Mouse (Mus musculus) intestine, embryonic 15.5 days (tissue): ENCODE measurements around the gene Tgfbr1. TPM values are rescaled to one million over a fixed set of nuclear protein-coding genes. Genes with fewer than 3 reads are reported as not detected.

ENCODE experiments used
- ATAC-seq: fragments of 200-750 bp; cut with Nextera tagmentation; 2 replicates; pipeline ENCODE4 v1.8.0; 2017; ENCODE audit warnings: moderate TSS enrichment, moderate library complexity
- H3K27ac ChIP-seq: fragments of 300-500 bp; sonication (generic); 2 replicates; pipeline ENCODE4 v1.5.1; 2015; ENCODE audit warnings: mild to moderate bottlenecking, inconsistent platforms
- H3K27me3 ChIP-seq: fragments of 300-500 bp; sonication (generic); replicated peaks from 2 replicates; pipeline ENCODE4 v1.6.1; 2015; ENCODE audit warnings: inconsistent platforms
- H3K36me3 ChIP-seq: fragments of 300-500 bp; sonication (generic); 2 replicates; pipeline ENCODE4 v1.6.1; 2015; ENCODE audit warnings: inconsistent platforms
- H3K4me1 ChIP-seq: fragments of 300-500 bp; sonication (generic); replicated peaks from 2 replicates; pipeline ENCODE4 v1.6.1; 2015; ENCODE audit warnings: inconsistent platforms
- H3K4me2 ChIP-seq: fragments of 300-500 bp; sonication (generic); replicated peaks from 2 replicates; pipeline ENCODE4 v1.6.1; 2015; ENCODE audit warnings: mild to moderate bottlenecking, inconsistent platforms
- H3K4me3 ChIP-seq: fragments of 300-500 bp; sonication (generic); replicated peaks from 2 replicates; pipeline ENCODE4 v1.5.1; 2015; ENCODE audit warnings: inconsistent platforms
- H3K9ac ChIP-seq: fragments of 300-500 bp; sonication (generic); 2 replicates; pipeline ENCODE4 v1.6.1; 2015; ENCODE audit warnings: inconsistent platforms
- H3K9me3 ChIP-seq: fragments of 300-500 bp; sonication (generic); 2 replicates; pipeline ENCODE4 v1.6.1; 2016; ENCODE audit warnings: inconsistent platforms
- WGBS: fragments of 180-500 bp; shearing (Covaris S2); methylation state at CpG from one replicate; pipeline ENCODE4 v1.1.7; 2015; 5-methylcytosine and 5-hydroxymethylcytosine counted together
- polyA plus RNA-seq: library from polyadenylated mRNA; unstranded; fragments of >200 nt; fragmentation: Nextera tagmentation; extraction: Ambion mirVana; gene quantifications from 2 replicates; pipeline ENCODE4 v1.2.1, GENCODE M21; 2015

Gene Tgfbr1
- polyA plus RNA-seq, 1 experiment from 2014 or later: 28.0 TPM

DNA sequence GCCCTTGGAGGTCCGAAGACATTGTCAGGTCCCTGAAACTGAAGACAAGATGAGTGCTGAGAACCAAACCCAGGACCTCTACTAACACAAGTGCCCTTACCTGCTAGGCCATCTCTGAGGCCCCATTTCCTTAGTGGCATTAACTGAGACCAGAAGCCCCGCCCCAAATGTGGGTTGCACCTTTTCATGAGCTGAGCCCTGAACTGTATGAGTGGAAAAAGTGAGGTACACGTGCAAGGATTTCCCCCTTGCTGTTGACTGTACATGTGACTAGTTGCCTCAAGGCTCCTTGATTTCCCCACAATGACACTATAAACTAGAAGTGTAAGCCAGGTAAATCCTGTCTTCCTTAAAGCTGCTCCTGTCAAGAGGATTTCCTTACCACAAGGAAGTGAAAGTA lies 30.7 kb upstream of the Tgfbr1 start:
- WGBS: 69% methylated on average over 3 of the region's 3 CpGs
- H3K4me3 ChIP-seq: no peak overlapping the region
- H3K9ac ChIP-seq: no peak overlapping the region
- ATAC-seq: no peak
- H3K4me1 ChIP-seq: no peaks in the 10 kb centered on the region
- no peak overlapping the region for H3K27ac ChIP-seq
- no peaks in the 10 kb centered on the region for H3K27me3 ChIP-seq
- H3K9me3 ChIP-seq: no peaks in the 10 kb centered on the region
- H3K4me2 ChIP-seq: no peak overlapping the region
- no peaks in the 10 kb centered on the region for H3K36me3 ChIP-seq

DNA sequence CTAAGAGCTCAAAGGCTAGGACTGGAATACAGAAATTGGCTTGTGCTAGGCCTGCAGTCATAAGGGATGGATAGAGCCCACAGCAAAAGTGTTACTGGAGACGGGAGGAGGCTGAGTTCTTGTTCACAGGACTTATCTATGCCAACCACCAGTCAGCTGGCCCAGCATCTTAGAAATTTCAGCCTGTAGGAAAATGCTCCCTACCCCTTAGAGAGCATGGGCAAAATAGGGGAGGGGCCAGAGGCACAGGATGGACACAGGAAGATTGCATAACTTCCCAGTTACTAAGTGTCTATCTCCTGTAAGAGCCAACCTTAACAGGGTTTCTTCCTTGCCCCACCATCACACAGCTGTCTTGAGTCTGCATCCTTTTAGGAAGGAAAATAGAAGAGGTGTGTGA lies 28.8 kb upstream of the Tgfbr1 start:
- Histone ChIP-seq H3K27ac (no peak overlapping the region), H3K36me3 (no peaks in the 10 kb centered on the region), H3K27me3 (no peaks in the 10 kb centered on the region), H3K4me2 (no peak overlapping the region), H3K4me3 (no peak overlapping the region), H3K4me1 (0 out of 2 replicates have a peak, but pooled peaks cover 2% of the 10 kb centered on the region), H3K9me3 (no peaks in the 10 kb centered on the region), H3K9ac (no peak overlapping the region)
- ATAC-seq: no peak
- 76% methylated on average over 1 of the region's 1 CpGs for WGBS

DNA sequence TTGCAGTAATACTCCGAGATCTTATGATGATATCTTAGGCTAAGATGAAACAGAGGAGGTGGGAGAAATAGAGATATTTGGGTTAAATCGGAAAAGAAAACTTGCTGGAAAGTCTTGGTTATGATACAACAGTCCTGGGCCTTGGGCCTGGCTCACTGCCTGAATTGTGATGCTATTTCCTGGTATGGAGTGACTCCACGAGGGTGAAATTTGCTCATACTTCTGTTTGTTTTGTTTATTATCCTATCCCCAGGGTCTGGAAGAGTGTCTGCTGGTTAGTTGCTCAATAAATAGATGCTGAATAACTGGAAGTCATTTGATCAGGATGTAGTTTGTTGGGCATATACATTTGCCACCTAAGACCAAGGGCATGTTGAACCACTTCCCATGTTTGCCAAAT lies 25.2 kb upstream of the Tgfbr1 start:
- 72% methylated on average over 3 of the region's 3 CpGs for WGBS
- Histone ChIP-seq H3K27ac (no peak overlapping the region), H3K4me3 (no peak overlapping the region), H3K9ac (no peak overlapping the region), H3K36me3 (no peaks in the 10 kb centered on the region), H3K4me1 (0 out of 2 replicates have a peak, but pooled peaks cover 5% of the 10 kb centered on the region), H3K9me3 (no peaks in the 10 kb centered on the region), H3K4me2 (no peak overlapping the region), H3K27me3 (no peaks in the 10 kb centered on the region)
- ATAC-seq: no peak

DNA sequence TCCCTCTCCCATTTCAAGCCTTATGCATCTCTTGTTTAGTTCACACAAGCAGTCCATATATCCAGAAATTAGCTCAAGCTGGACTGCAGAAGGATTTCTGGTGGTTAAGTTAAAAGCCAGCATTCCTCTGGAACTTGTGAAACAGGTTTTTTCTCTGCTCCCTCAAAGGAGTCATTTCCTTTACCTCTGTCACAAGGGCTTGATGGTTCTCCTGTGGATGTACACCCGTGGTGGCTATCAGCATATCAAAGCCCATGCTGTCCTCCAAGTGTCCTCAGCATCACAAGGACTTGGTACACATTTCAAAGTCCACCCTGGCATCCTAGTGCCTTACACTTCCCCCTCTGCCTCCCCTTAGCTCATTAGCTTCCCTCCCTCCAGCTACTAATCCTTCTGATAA lies 23.7 kb upstream of the Tgfbr1 start:
- Histone ChIP-seq H3K9ac (no peak overlapping the region), H3K4me2 (no peak overlapping the region), H3K9me3 (no peaks in the 10 kb centered on the region), H3K36me3 (no peaks in the 10 kb centered on the region), H3K27ac (no peak overlapping the region), H3K4me1 (0 out of 2 replicates have a peak, but pooled peaks cover 5% of the 10 kb centered on the region), H3K27me3 (no peaks in the 10 kb centered on the region), H3K4me3 (no peak overlapping the region)
- WGBS: 6% methylated on average over 1 of the region's 1 CpGs
- peak; percentile 31 for ATAC-seq

DNA sequence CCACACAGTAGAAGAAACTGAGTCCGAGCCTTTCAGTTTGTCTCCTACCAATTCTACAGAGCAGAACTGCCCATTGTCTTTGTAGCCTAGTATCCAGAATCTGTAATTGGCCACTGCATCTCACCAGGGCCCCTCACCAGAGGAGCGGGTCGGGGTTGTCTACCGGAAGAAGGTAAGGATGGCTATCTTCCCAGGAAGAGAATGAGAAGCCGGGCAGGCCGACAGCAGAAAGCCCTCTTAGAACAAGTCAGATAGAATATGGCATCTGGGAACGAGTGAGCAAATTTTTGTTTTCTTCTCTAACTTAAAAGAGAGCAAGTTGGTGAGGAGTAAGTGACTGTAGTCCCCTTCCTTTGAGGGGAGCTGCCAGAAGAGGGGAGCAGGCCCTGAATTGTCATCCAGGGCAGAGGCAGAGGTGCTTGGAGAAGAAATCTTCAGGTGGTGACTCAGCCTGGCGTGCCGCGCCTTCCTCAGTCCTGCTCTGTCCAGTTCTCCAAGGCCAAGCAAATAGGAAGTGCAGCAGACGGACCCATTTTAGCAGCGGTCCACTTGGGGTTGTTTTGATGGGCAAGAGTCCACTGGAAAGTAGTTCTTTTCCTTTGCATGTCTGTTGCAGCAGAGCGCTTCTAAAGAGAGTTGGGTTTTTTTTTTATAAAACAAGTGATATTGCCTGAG lies 22.5 kb upstream of the Tgfbr1 start:
- Histone ChIP-seq H3K4me2 (no peak overlapping the region), H3K4me1 (0 out of 2 replicates have a peak, but pooled peaks cover 5% of the 10 kb centered on the region), H3K36me3 (no peaks in the 10 kb centered on the region), H3K27me3 (no peaks in the 10 kb centered on the region), H3K9me3 (no peaks in the 10 kb centered on the region), H3K4me3 (no peak overlapping the region), H3K9ac (no peak overlapping the region), H3K27ac (no peak overlapping the region)
- no peak for ATAC-seq
- 86% methylated on average over 13 of the region's 13 CpGs for WGBS

DNA sequence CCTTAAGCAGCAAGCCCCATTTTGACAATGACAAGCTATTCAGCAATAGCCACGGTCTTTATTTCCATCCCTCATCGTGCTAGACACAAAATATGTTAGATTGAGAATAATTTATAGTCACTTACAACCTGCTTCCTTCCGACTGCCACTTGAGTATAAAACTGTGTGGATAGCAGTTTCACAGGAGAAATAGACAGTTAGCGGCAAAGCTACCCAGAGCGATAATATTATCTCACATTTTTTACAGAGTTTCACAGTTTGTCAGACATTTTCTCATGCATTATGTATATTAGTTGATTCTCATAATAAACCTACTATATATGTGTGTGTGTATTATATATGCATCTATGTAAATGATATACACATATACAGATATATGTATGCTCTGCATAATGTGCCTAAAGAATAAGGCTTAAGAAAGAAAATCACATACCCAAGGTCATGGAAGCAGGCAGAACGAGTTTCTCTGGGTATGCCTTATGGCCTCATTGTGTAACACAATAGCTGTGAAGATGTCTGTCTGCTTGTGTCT lies 20.1 kb upstream of the Tgfbr1 start:
- Histone ChIP-seq H3K4me3 (no peak overlapping the region), H3K9ac (no peak overlapping the region), H3K27ac (no peak overlapping the region), H3K4me2 (no peak overlapping the region), H3K27me3 (no peaks in the 10 kb centered on the region), H3K36me3 (no peaks in the 10 kb centered on the region), H3K9me3 (no peaks in the 10 kb centered on the region), H3K4me1 (0 out of 2 replicates have a peak, but pooled peaks cover 5% of the 10 kb centered on the region)
- ATAC-seq: no peak
- 80% methylated on average over 6 of the region's 6 CpGs for WGBS

DNA sequence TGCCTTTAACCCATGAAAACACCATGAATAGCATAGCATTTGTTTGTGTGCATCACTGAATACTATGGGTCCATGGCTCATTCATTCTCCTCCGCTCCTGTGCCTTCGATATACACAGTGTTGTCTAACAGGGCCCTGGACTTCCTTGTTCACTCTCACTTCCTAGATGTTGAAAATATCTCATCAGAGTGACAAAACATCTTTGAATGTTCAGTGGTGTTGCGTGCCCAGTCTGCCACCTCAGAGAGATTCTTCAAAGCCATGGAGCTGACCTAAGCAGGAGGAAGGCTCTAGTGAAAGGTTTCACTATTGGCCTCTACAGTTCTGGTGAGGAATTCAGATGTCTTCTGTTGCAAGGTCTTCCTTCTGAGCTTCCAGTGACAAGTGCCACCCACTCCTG lies 19.5 kb upstream of the Tgfbr1 start:
- no peak overlapping the region for H3K4me3 ChIP-seq
- H3K4me2 ChIP-seq: no peak overlapping the region
- no peaks in the 10 kb centered on the region for H3K27me3 ChIP-seq
- no peaks in the 10 kb centered on the region for H3K9me3 ChIP-seq
- 91% methylated on average over 3 of the region's 3 CpGs for WGBS
- no peak for ATAC-seq
- H3K36me3 ChIP-seq: no peaks in the 10 kb centered on the region
- H3K27ac ChIP-seq: no peak overlapping the region
- H3K9ac ChIP-seq: no peak overlapping the region
- H3K4me1 ChIP-seq: 0 out of 2 replicates have a peak, but pooled peaks cover 5% of the 10 kb centered on the region

DNA sequence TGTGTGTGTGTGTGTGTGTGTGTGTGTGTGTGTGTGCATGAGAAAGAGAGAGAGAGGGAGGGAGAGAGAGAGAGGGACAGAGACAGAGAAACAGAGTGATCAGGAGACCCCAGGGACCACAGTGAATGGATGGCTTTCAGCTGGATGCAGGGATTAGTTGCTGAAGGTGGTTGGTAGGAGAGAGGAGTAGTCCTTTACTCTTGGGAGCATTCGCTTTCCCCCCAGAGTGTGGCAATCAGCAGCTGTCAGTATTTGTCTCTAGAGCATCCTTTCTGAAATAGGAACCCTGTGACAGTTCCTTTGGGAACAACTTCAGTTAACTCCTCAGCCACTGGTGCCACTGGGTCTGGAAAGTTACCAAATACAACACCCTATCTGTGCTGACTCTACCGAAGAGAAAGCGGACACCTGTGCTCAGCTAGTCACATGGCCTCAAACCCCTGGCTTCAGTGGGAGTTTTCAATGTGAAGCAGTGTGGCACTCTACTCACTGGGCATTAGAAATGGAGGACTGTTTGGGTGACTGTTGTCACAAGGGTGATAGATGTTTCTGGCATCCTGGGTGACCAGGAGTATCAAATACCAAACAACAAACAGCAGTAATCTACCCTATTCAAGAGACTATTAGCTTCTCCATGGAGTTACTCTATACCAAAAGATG lies 16.0 kb upstream of the Tgfbr1 start:
- H3K9ac ChIP-seq: no peak overlapping the region
- no peaks in the 10 kb centered on the region for H3K9me3 ChIP-seq
- no peak overlapping the region for H3K4me3 ChIP-seq
- WGBS: 77% methylated on average over 3 of the region's 3 CpGs
- H3K4me2 ChIP-seq: no peak overlapping the region
- no peaks in the 10 kb centered on the region for H3K27me3 ChIP-seq
- no peak for ATAC-seq
- no peaks in the 10 kb centered on the region for H3K4me1 ChIP-seq
- H3K27ac ChIP-seq: no peak overlapping the region
- H3K36me3 ChIP-seq: no peaks in the 10 kb centered on the region

DNA sequence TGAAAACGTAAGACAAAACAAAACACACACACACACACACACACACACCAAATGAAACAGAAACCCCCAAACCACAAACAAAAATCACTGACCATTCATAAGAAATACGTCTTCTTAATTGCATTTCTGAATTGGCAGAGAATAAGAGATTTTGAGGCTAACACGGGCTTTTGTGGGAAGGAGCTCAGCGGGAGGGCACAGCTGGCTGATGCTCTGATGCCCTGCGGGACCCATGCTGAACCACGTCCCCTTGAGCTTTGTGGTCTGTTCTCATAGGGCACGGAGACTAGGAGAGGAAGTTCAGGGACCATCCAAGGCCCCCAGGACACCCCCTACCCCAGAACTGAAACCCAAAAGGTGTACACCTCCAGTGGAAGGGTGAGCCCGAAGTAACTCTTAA lies 10.4 kb upstream of the Tgfbr1 start:
- H3K36me3 ChIP-seq: no peaks in the 10 kb centered on the region
- no peak overlapping the region for H3K4me2 ChIP-seq
- no peak overlapping the region for H3K9ac ChIP-seq
- WGBS: 55% methylated on average over 8 of the region's 8 CpGs
- ATAC-seq: no peak
- no peak overlapping the region for H3K27ac ChIP-seq
- no peak overlapping the region for H3K4me3 ChIP-seq
- H3K27me3 ChIP-seq: no peaks in the 10 kb centered on the region
- no peaks in the 10 kb centered on the region for H3K4me1 ChIP-seq
- no peaks in the 10 kb centered on the region for H3K9me3 ChIP-seq

DNA sequence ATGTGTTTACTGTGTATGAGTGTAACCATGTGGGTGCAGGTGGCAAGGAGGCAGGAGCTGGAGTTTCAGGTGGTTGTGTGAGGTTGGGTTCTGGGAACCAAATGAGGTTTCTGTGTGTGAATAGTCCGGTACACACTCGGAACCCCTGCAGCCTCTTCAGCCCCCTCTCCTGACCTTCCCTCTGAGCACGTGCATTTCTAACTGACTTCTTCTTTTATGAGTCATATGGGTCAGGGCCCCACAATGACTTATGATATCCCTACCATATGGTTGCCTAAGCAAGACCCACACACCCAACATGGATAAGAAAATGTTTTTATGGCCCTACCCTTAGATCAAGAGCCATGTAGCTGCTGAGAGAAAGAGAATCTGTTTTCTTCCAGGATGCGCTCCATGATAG lies 6.0 kb upstream of the Tgfbr1 start:
- Histone ChIP-seq H3K9ac (no peak overlapping the region), H3K27ac (no peak overlapping the region), H3K36me3 (no peaks in the 10 kb centered on the region), H3K4me2 (no peak overlapping the region), H3K4me1 (0 out of 2 replicates have a peak, but pooled peaks cover 2% of the 10 kb centered on the region), H3K4me3 (no peak overlapping the region), H3K9me3 (no peaks in the 10 kb centered on the region), H3K27me3 (no peaks in the 10 kb centered on the region)
- peak; percentile 36; the same call in 1 of the 2 replicates for ATAC-seq
- WGBS: 69% methylated on average over 4 of the region's 4 CpGs

DNA sequence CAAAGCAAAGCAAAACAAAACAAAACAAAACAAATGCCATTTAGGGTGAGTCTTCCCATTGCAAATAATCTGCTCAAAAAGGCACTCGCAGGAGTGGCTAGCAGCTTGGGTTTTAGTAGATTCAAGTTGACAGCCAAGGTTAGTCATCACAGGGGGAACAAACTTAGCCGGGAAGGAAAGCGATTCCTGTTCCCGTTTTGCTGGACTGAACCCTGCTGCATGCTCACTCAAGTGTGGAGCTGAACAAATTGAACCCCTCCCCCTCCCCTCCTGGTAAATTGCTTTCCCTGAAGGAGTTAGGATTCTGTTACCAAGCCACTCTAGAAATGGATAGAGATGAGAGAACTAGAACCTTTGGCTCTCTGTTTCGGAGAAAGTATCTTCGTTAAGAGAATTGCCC lies 3.3 kb upstream of the Tgfbr1 start:
- Histone ChIP-seq H3K27ac (no peak overlapping the region), H3K27me3 (no peaks in the 10 kb centered on the region), H3K9ac (no peak overlapping the region), H3K4me1 (0 out of 2 replicates have a peak, but pooled peaks cover 2% of the 10 kb centered on the region), H3K36me3 (no peaks in the 10 kb centered on the region), H3K4me2 (no peak overlapping the region), H3K9me3 (no peaks in the 10 kb centered on the region), H3K4me3 (no peak overlapping the region)
- 46% methylated on average over 6 of the region's 6 CpGs for WGBS
- ATAC-seq: no peak

DNA sequence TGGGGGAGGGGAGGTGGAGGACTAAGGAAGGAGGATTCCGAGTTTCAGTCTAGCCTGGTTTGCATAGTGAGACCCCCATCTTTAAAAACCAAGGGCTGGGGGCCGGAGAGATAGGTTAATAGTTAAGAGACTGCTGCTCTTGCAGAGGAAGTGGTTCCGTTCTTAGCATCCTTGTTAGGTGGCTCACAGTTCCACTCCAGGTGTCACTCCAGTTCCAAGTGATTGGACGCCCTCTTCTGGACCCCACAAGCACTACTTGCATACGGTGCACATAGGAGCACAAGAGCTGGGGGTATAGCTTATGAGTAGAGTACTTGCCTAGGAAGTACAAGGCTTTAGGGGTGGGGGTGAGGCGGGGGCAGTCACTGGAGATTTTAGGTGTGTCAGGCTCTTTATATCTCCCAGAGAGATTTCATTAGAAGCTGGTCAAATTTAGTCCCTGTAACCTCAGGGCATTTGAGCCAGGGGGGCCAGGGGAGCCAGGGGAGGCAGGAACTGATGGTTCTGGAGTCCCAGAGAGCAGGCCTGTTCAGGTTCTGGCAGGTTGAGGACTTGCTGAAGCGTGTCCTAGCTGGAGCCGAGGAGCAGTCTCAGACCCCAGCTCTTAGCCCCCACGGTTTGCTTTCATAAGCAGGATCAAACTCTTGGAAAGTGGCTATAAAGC lies 1.5 kb upstream of the Tgfbr1 start:
- Histone ChIP-seq H3K9ac (peak overlapping the region; percentile 59; the same call in 1 of the 2 replicates), H3K4me3 (peak overlapping the region; percentile 96), H3K27me3 (no peaks in the 10 kb centered on the region), H3K27ac (peak overlapping the region; percentile 56; the same call in 1 of the 2 replicates), H3K4me1 (0 out of 2 replicates have a peak, but pooled peaks cover 2% of the 10 kb centered on the region), H3K9me3 (no peaks in the 10 kb centered on the region), H3K4me2 (peak overlapping the region; percentile 98), H3K36me3 (no peaks in the 10 kb centered on the region)
- ATAC-seq: no peak
- 24% methylated on average over 9 of the region's 9 CpGs for WGBS
